Mouse (Mus musculus): ENCODE data around the gene Arhgap20. TPM values are rescaled to one million over a fixed set of nuclear protein-coding genes. Genes with fewer than 3 reads are reported as not detected.

Gene Arhgap20
- 0.28 and 1.0 TPM in 2 replicates for polyA plus RNA-seq (2012; ENCODE audit: low replicate concordance)

DNA sequence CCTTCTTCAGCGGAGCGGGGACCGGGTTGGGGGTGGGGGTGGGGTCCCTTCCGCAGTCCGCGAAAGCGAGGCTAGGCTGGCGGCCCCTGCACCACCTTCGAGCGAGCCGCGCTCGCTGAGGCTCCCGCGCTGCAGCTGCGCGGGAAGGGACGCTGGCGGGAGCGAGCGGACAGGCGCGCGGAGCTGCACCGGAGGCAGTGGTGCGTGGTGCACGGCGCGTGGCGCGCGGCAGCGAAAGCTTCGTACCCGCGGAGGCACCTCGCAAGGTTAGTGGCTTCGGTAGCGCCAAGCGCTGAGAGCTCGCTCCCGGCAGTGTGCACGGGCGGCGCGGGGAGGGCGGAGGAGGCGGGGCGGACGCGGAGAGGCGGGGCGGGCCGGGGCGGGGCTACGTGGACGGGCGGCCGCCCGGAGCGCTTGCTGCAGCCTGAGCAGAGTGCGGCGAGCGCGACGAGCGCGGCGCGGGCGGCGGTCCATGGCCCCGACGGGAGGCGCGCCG, at the start of gene Arhgap20:
Arhgap20 (plus strand) TSS at position 417 of the 496 bp plus-strand sequence.

Other genes with a start within 250 kb of the Arhgap20 start
- gene Fdx1, start 198.2 kb downstream of the Arhgap20 start, polyA plus RNA-seq (2012; ENCODE audit: low replicate concordance) = 19.3 and 29.8 TPM in 2 replicates

All from hematopoietic multipotent progenitor cell, adult 10-12 weeks (in vitro differentiated cells).